Mouse (Mus musculus) heart, embryonic 11.5 days (tissue): ENCODE measurements around the gene Fam83e. TPM values are rescaled to one million over a fixed set of nuclear protein-coding genes. Genes with fewer than 3 reads are reported as not detected.
A peak's percentile ranks its signal among the peaks of the same experiment; 100 is the strongest.

Source experiments
- ATAC-seq: fragments of 200-750 bp; cut with Nextera tagmentation; replicated peaks from 2 replicates; pipeline ENCODE4 v1.8.0; 2017; ENCODE audit warnings: moderate library complexity; ENCODE audit not compliant: insufficient number of reproducible peaks, low FRiP score, low TSS enrichment
- H3K27ac ChIP-seq: fragments of 300-500 bp; sonication (generic); 2 replicates; pipeline ENCODE4 v1.5.1; 2014; ENCODE audit warnings: mild to moderate bottlenecking, low read depth, low read length
- H3K27me3 ChIP-seq: fragments of 300-500 bp; sonication (generic); 2 replicates; pipeline ENCODE4 v1.6.1; 2014; ENCODE audit warnings: mild to moderate bottlenecking, low read length, mixed read lengths; ENCODE audit not compliant: control insufficient read depth, insufficient read depth
- H3K36me3 ChIP-seq: fragments of 300-500 bp; sonication (generic); 2 replicates; pipeline ENCODE4 v1.6.1; 2014; ENCODE audit warnings: mild to moderate bottlenecking, low read length, moderate library complexity, mixed read lengths; ENCODE audit not compliant: control insufficient read depth, insufficient read depth
- H3K4me1 ChIP-seq: fragments of 300-500 bp; sonication (generic); 2 replicates; pipeline ENCODE4 v1.6.1; 2014; ENCODE audit warnings: low read length; ENCODE audit not compliant: control insufficient read depth, insufficient read depth
- H3K4me2 ChIP-seq: fragments of 300-500 bp; sonication (generic); 2 replicates; pipeline ENCODE4 v1.6.1; 2014; ENCODE audit warnings: mild to moderate bottlenecking, moderate library complexity
- H3K4me3 ChIP-seq: fragments of 300-500 bp; sonication (generic); 2 replicates; pipeline ENCODE4 v1.5.1; 2014; ENCODE audit warnings: low read depth, low read length
- H3K9ac ChIP-seq: fragments of 300-500 bp; sonication (generic); 2 replicates; pipeline ENCODE4 v1.6.1; 2014; ENCODE audit warnings: mild to moderate bottlenecking, low read depth, low read length, moderate library complexity
- H3K9me3 ChIP-seq: fragments of 300-500 bp; sonication (generic); replicated peaks from 2 replicates; pipeline ENCODE4 v1.6.1; 2016; ENCODE audit warnings: low read length; ENCODE audit not compliant: control insufficient read depth
- WGBS: fragments of 180-500 bp; shearing (Covaris S2); extraction: QIAGEN DNeasy Blood & Tissue Kit; methylation state at CpG from one replicate; pipeline ENCODE4 v1.1.7; 2014; ENCODE audit not compliant: insufficient replicate concordance; 5-methylcytosine and 5-hydroxymethylcytosine counted together
- polyA plus RNA-seq: library from polyadenylated mRNA; unstranded; fragments of >200 nt; fragmentation: Nextera tagmentation; extraction: Ambion mirVana; gene quantifications from 2 replicates; pipeline ENCODE4 v1.2.1, GENCODE M21; 2014

Fam83e gene
- polyA plus RNA-seq, 1 experiment from 2014 or later: 0.67 TPM

DNA sequence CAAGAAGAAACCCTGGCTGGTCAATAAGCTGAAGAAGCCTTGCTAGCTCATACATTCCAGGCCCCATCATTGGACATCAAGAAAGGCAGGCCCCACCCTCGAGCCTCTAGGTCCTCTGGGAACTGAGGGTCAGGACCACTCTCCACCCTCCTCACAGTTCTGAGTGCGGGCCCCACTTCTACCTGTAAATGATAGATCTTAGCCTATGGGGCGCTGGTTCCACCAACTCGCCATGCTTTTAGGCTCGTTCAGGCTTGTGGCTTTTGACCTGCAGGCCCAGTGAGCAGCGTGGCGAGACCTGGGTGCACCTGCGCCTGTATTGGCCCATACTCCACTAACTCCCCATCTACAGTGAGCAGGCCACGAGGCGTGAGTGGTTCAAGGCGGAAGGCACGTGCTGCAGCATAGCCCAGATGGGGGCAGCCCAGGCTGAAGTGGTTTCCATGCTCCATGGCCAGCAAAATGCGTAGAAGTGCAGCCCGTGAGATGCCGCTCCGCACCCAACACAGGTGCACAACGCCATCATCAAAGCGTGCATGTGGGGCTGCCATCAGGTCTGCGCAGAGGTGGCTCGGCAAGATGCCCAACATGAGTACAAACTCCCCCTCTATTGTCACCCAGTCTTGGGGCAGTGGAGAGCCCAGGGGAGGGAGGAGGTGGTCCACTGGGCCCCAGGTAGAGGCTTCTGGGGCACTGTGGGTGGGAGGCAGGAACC lies 10.4 kb upstream of the Fam83e start:
- Histone ChIP-seq H3K9me3 (no peaks in the 10 kb centered on the region), H3K4me1 (peaks cover 37% of the 10 kb centered on the region), H3K9ac (no peak overlapping the region)

DNA sequence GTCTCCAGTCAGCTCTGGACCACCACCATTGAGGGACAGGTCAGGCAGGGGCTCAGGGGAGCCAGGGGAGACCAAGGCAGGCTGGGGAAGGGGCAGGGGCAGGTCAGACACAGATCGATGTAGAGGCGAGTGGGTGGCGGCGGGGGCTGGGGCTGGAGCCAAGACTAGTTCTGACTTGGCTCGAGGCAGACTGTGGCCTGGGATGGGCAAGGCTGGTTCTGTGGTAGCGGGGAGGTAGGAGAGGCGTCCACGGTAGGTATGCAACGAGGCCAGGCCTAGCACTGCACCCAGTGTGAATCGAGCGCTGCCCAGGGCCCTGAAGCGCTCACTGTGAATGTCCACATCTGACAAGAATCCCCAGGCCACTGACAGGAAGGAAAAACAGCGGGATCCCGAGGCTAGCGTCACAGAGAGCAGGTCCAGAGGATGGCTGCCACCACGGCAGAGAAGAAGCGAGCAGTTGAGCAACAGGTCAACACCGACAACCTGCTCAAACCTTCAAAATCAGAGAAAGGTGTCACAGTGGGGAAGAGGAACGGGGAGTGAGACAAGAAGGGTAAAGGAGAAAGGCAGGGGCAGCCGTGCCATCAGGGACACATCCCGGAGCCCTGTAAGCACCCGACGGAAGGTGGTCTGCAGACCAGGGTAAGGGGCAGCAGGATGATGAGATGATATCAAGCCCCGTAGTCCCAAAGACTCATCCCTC lies 9.5 kb upstream of the Fam83e start:
- Histone ChIP-seq H3K9ac (no peak overlapping the region), H3K4me1 (peaks cover 40% of the 10 kb centered on the region), H3K27ac (no peak overlapping the region), H3K4me2 (no peak overlapping the region), H3K9me3 (no peaks in the 10 kb centered on the region), H3K36me3 (peaks cover 23% of the 10 kb centered on the region), H3K4me3 (no peak overlapping the region), H3K27me3 (no peaks in the 10 kb centered on the region)
- ATAC-seq: no peak
- 91% methylated on average over 24 of the region's 24 CpGs for WGBS

More for the DNA sequence above, 10.4 kb upstream of the Fam83e start:
- Histone ChIP-seq H3K4me3 (no peak overlapping the region), H3K36me3 (peaks cover 23% of the 10 kb centered on the region), H3K27ac (no peak overlapping the region), H3K27me3 (no peaks in the 10 kb centered on the region), H3K4me2 (no peak overlapping the region)
- WGBS: 94% methylated on average over 20 of the region's 20 CpGs
- no peak for ATAC-seq

DNA sequence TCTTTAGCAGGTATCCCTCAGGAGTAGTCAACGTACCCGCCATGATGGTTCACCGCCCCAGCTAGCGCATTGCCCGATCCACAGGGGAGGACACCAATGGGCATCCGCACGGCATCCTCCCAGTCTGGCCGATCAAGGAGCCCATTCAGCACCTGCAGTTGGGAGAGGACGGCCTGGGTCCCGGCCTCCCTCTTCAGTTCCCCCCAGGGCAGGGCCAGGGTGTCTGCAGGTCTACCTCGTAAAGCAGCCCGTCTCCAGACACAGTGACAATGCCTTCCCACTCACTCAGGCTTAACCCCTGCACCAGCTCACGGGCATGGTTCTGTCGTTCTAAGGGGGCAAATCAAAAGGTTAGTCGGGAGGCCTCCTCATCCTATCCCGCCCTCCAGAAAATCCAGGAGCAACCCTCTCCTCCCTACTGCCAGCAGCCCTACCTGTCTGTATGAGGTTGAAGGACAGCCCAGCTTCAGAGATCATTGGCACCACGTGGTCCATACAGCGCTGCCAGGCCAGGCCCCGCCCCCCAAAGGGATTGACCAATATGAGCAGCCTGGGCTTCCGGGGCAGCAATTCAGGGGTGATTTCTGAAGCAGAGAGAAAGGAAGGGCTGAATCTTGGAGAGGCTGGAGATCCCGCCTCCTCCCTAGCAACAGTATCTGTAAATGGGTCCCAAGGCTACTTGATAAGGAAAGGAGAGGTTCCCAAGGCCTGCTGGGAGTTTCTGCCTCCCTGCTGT lies 8.8 kb upstream of the Fam83e start:
- Histone ChIP-seq H3K4me3 (no peak overlapping the region), H3K27ac (no peak overlapping the region), H3K9me3 (no peaks in the 10 kb centered on the region), H3K36me3 (peaks cover 23% of the 10 kb centered on the region), H3K4me2 (no peak overlapping the region), H3K4me1 (peaks cover 44% of the 10 kb centered on the region), H3K27me3 (no peaks in the 10 kb centered on the region), H3K9ac (no peak overlapping the region)
- ATAC-seq: no peak
- 88% methylated on average over 21 of the region's 21 CpGs for WGBS

DNA sequence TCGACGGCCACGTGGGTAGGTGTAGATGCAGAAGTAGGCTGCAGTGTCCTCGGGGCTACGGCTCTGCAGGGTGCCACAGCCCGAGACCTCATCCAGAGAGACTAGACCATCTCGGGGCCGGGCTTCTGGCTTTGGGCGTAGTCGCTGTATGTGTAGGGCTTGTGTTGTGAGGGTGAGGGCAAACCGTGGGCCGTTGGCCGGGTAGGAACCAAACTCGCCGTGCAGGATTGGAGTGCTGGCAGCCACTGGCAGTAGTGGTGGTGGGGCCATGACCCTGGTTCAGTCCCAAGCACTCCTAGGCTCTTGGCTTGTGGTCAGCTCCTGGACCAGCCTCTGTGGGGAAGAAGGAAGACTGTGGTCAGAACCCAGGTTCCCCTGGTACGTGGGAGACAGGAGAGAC lies 7.6 kb upstream of the Fam83e start:
- Histone ChIP-seq H3K4me3 (no peak overlapping the region), H3K4me2 (no peak overlapping the region), H3K4me1 (peaks cover 33% of the 10 kb centered on the region), H3K27ac (no peak overlapping the region), H3K9ac (no peak overlapping the region), H3K27me3 (no peaks in the 10 kb centered on the region), H3K9me3 (no peaks in the 10 kb centered on the region), H3K36me3 (peaks cover 23% of the 10 kb centered on the region)
- WGBS: 90% methylated on average over 16 of the region's 16 CpGs
- no peak for ATAC-seq

DNA sequence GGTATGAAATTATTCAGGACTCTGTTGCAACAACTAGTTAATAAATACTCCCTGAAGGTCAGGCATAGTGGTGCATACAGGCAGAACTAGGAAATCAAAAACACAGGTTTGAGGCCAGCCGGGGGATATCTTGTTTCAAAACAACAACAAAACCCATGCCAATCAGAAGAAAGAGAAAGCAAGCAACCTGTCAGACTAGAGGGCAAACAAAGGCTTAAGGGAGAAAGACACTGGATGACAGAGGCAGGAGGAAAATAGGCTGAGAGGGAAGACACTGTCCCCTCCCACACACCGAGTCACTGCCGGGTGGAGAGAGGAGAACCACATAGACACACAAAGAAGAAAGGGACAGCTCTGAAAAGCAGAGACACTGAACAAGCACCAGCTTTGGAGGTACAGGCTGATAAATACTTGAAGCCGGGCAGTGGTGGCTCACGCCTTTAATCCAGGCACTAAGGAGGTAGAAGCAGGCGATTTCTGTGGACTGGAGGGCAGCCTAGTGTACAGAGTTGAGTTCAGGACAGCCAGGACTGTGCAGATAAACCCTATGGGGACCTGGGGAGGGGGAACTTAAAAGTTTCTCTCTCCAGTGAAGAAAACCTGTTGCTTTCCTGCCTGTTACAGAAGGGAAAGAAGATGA lies 7.0 kb upstream of the Fam83e start:
- WGBS: 88% methylated on average over 6 of the region's 6 CpGs
- no peaks in the 10 kb centered on the region for H3K9me3 ChIP-seq
- peak overlapping the region; percentile 78 for H3K9ac ChIP-seq
- H3K27ac ChIP-seq: no peak overlapping the region
- ATAC-seq: no peak
- H3K4me2 ChIP-seq: peak overlapping the region; percentile 96
- H3K27me3 ChIP-seq: no peaks in the 10 kb centered on the region
- peaks cover 32% of the 10 kb centered on the region for H3K4me1 ChIP-seq
- peak overlapping the region; percentile 97; the same call in 1 of the 2 replicates for H3K4me3 ChIP-seq
- H3K36me3 ChIP-seq: peaks cover 23% of the 10 kb centered on the region

DNA sequence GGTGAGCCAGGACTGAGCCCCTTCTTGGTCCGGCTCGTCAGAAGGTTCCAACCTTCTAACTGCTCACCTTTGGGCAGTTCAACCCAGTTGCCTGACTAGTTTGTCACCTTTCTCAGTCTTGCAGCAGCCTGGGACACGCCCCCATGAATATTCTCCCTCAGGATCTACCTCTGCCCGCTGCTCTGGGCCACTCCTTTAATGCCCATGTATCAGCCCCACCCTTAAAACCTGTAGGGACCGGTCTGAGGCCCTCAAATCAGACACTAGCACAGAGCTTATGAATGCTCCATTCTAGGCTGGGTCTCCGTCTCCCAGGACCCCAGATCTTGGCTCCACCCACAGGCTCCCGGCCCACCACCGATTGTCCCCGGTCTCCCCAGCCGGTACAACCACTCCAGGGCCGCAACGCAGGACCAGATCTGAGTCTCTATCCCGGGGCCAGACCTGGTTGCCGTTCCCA lies 6.4 kb upstream of the Fam83e start:
- Histone ChIP-seq H3K4me1 (peaks cover 38% of the 10 kb centered on the region), H3K9me3 (no peaks in the 10 kb centered on the region), H3K27ac (0 out of 2 replicates have a peak overlapping the region, but pooled peaks have one; percentile 0), H3K27me3 (no peaks in the 10 kb centered on the region), H3K4me3 (peak overlapping the region; percentile 97), H3K4me2 (peak overlapping the region; percentile 96), H3K9ac (peak overlapping the region; percentile 78), H3K36me3 (peaks cover 29% of the 10 kb centered on the region)
- WGBS: 11% methylated on average over 14 of the region's 14 CpGs
- ATAC-seq: peak; percentile 16

DNA sequence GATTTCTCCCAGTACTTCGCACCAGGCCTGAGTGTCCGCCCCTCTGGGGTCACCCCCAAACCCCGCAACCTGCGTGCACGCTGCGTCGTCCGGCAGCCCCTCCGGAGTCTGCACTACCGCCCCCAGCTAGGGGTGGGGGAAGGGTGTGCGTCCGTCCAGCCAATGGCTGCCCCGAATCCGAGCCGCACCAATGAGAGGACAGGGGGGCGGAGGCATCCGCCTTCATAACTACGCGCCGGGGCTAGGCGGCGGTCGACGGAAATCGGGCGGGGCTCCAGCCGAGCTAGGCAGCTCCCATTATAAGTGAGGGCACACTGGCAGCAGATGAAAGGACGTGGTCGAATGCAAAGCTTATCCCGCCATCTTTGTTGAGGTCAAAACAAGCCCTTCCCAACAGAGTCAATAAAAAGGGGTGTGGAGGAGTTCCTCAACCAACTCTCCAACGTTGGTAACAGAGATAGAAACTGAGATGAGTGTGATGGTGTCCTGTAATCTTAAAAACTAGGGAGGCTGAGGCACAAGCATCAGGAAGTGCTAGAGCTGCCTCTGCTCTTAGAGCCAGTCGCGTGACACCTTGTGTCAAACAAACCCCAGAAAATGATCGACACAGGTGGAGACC lies 5.8 kb upstream of the Fam83e start, which contains the start of gene Rpl18:
Gene Rpl18 (plus strand): TSS at position 368 of the 619 bp plus-strand sequence.
- Histone ChIP-seq H3K4me2 (peak within 1 kb of the TSS; percentile 96), H3K27me3 (no peaks in the 10 kb centered on the region), H3K4me1 (peaks cover 41% of the 10 kb centered on the region), H3K4me3 (peak within 1 kb of the TSS; percentile 97), H3K27ac (peak within 1 kb of the TSS; percentile 60), H3K36me3 (peaks cover 32% of the 10 kb centered on the region), H3K9me3 (no peaks in the 10 kb centered on the region), H3K9ac (peak within 1 kb of the TSS; percentile 78)
- WGBS: 6% methylated on average over 34 of the region's 34 CpGs
- peak; percentile 88 for ATAC-seq
